Mouse (Mus musculus) cerebellum, adult 2 months (tissue): ENCODE results near the gene Hip1.

Experiments used
- CTCF ChIP-seq: fragments of 200-500 bp; IDR thresholded peaks from 2 replicates; pipeline ENCODE4 v1.5.1; 2011; ENCODE audit warnings: low read depth, mild to moderate bottlenecking, control low read depth, low read length, moderate library complexity, borderline replicate concordance; ENCODE audit not compliant: insufficient read depth
- POLR2A ChIP-seq: fragments of 200-500 bp; IDR thresholded peaks from 2 replicates; pipeline ENCODE4 v1.6.1; 2011; ENCODE audit warnings: low read length, control low read depth, borderline replicate concordance; ENCODE audit not compliant: insufficient read depth

GRCm38 (mm10) chr5:135573006-135573405 lies 28.1 kb upstream of the Hip1 start, which contains the start of gene Ccl24:
- TF ChIP-seq POLR2A (no peak), CTCF (no peak)
